Comparison of ENCODE assay signal across 8 mouse cellular contexts in the genomic region with DNA sequence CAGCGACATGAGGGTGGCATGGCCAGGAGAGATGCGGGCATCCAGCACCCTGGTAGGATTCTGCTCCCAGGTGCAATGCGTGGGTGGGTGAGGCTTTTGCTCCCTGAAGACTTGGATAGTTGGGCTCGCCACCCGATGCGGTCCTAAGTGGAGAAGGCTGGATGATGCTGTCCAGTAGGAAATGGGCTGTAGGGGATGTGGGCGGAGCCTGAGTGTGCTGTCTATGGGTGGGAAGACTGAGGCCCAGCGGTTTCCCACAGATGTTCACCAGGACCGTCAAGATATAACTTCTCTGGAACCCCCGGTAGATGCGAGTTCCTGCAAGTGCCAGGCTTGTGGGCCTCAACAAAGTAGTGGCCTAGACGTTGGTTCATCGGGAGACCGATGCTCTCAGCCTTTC. TPM values are rescaled to one million over a fixed set of nuclear protein-coding genes. Genes with fewer than 3 reads are reported as not detected.
A peak's percentile ranks its signal among the peaks of the same experiment; 100 is the strongest.
DNase-seq lines count a peak whose midpoint lies in the region; ATAC-seq and TF ChIP-seq lines count a peak whose summit lies in the region.

No protein-coding gene starts in this region.

- no peaks in the 10 kb centered on the region for H3K36me3 ChIP-seq in E14TG2a.4 (ENCODE audit: insufficient read depth, low read length)
- H3K36me3 ChIP-seq in forebrain, embryonic 16.5 days (ENCODE audit: control insufficient read depth, insufficient read depth), result no peaks in the 10 kb centered on the region
- no peaks in the 10 kb centered on the region for H3K36me3 ChIP-seq in liver, embryonic 15.5 days (replicated peaks)

- ATAC-seq in forebrain, embryonic 16.5 days, result no peak
- ATAC-seq in liver, embryonic 15.5 days (ENCODE audit: insufficient read depth), result 0 out of 2 replicates have a peak, but pooled peaks have one; percentile 36

- peaks cover 8% of the 10 kb centered on the region for H3K9me3 ChIP-seq in E14TG2a.4 (ENCODE audit: low read length)
- no peaks in the 10 kb centered on the region for H3K9me3 ChIP-seq in forebrain, embryonic 16.5 days (ENCODE audit: control insufficient read depth, low read length)
- H3K9me3 ChIP-seq in liver, embryonic 15.5 days (replicated peaks), result no peaks in the 10 kb centered on the region

- 58% methylated on average over 14 of the region's 14 CpGs for WGBS in forebrain, embryonic 16.5 days
- 49% methylated on average over 14 of the region's 14 CpGs for WGBS in liver, embryonic 15.5 days (ENCODE audit: insufficient replicate concordance)

- H3K4me3 ChIP-seq in gastrocnemius, adult 2 months, result peak overlapping the region; percentile 20; the same call in 1 of the 2 replicates
- peak overlapping the region; percentile 71 for H3K4me3 ChIP-seq in E14TG2a.4 (replicated peaks; ENCODE audit: low read length)
- H3K4me3 ChIP-seq in forebrain, embryonic 16.5 days (replicated peaks; ENCODE audit: low read length), result no peak overlapping the region
- H3K4me3 ChIP-seq in liver, embryonic 15.5 days (replicated peaks), result peak overlapping the region; percentile 27

- no peak for DNase-seq in gastrocnemius, adult 2 months
- no peak for DNase-seq in gastrocnemius, postnatal 36 days
- DNase-seq in spleen, adult 18-20 months, result no peak
- DNase-seq in adrenal gland, postnatal 25 days, result no peak
- no peak for DNase-seq in frontal cortex, postnatal 25 days (ENCODE audit: low spot score in 2 of 2)

- intact Hi-C loops in gastrocnemius, adult 2 months (cut with DNase I), result no loop called here
- intact Hi-C loops in gastrocnemius, postnatal 36 days (cut with DNase I), result no loop called here

- peak overlapping the region; percentile 28 for H3K4me2 ChIP-seq in forebrain, embryonic 16.5 days (ENCODE audit: low read length)
- peak overlapping the region; percentile 55 for H3K4me2 ChIP-seq in liver, embryonic 15.5 days

- H3K9ac ChIP-seq in forebrain, embryonic 16.5 days (replicated peaks; ENCODE audit: low read depth, low read length), result no peak overlapping the region
- H3K9ac ChIP-seq in liver, embryonic 15.5 days, result no peak overlapping the region

- H3K27ac ChIP-seq in gastrocnemius, adult 2 months, result no peak overlapping the region
- no peak overlapping the region for H3K27ac ChIP-seq in forebrain, embryonic 16.5 days (ENCODE audit: low read length)
- H3K27ac ChIP-seq in liver, embryonic 15.5 days (replicated peaks), result no peak overlapping the region

- peaks cover 31% of the 10 kb centered on the region for H3K27me3 ChIP-seq in E14TG2a.4 (ENCODE audit: insufficient read depth, low read length)
- no peaks in the 10 kb centered on the region for H3K27me3 ChIP-seq in forebrain, embryonic 16.5 days (replicated peaks; ENCODE audit: control insufficient read depth, insufficient read depth, low read length)
- peaks cover 20% of the 10 kb centered on the region for H3K27me3 ChIP-seq in liver, embryonic 15.5 days

- H3K4me1 ChIP-seq in E14TG2a.4 (replicated peaks; ENCODE audit: low read depth, low read length), result peaks cover 32% of the 10 kb centered on the region
- H3K4me1 ChIP-seq in forebrain, embryonic 16.5 days (replicated peaks; ENCODE audit: control insufficient read depth, insufficient read depth, low read length), result 0 out of 2 replicates have a peak, but pooled peaks cover 2% of the 10 kb centered on the region
- H3K4me1 ChIP-seq in liver, embryonic 15.5 days (replicated peaks), result peaks cover 15% of the 10 kb centered on the region

- TF ChIP-seq CTCF in gastrocnemius, adult 2 months (IDR thresholded peaks at IDR 0.05), result no peak
- TF ChIP-seq CTCF in E14TG2a.4 (conservative IDR thresholded peaks at IDR 0.05; ENCODE audit: low read length), result no peak

RNA-seq across cellular contexts. Expression of gene L3mbtl1, which starts 4.9 kb away (rescaled TPM):
- not detected for total RNA-seq in gastrocnemius, adult 2 months (2021)
- not detected for total RNA-seq in gastrocnemius, postnatal 36 days (2021)
- 0.96 and 2.1 TPM in 2 replicates for polyA plus RNA-seq in forebrain, embryonic 16.5 days (2015; fragmentation: Nextera tagmentation; extraction: Ambion mirVana)
- 0.02 and 0.06 TPM in 2 replicates for polyA plus RNA-seq in liver, embryonic 15.5 days (2015; fragmentation: Nextera tagmentation; extraction: Ambion mirVana)
- 0.24 TPM in 1 of 2 replicates, not detected in the other for total RNA-seq in adrenal gland, postnatal 25 days (2021)

RNA-seq across cellular contexts. Expression of gene Srsf6, which starts 16.9 kb away (rescaled TPM):
- total RNA-seq in gastrocnemius, adult 2 months (2021), result 10 to 100 TPM; 45.6 to 46.1 TPM
- total RNA-seq in gastrocnemius, postnatal 36 days (2021), result 10 to 100 TPM; 35.8 to 46.8 TPM
- 155 and 168 TPM in 2 replicates for polyA plus RNA-seq in forebrain, embryonic 16.5 days (2015; fragmentation: Nextera tagmentation; extraction: Ambion mirVana)
- 88.3 and 95.6 TPM in 2 replicates for polyA plus RNA-seq in liver, embryonic 15.5 days (2015; fragmentation: Nextera tagmentation; extraction: Ambion mirVana)
- total RNA-seq in adrenal gland, postnatal 25 days (2021), result 232 and 238 TPM in 2 replicates

RNA-seq across cellular contexts. Expression of gene Sgk2, which starts 38.9 kb away (rescaled TPM):
- not detected for total RNA-seq in gastrocnemius, adult 2 months (2021)
- total RNA-seq in gastrocnemius, postnatal 36 days (2021), result not detected
- not detected in 2 replicates for polyA plus RNA-seq in forebrain, embryonic 16.5 days (2015; fragmentation: Nextera tagmentation; extraction: Ambion mirVana)
- 5.4 and 5.8 TPM in 2 replicates for polyA plus RNA-seq in liver, embryonic 15.5 days (2015; fragmentation: Nextera tagmentation; extraction: Ambion mirVana)
- total RNA-seq in adrenal gland, postnatal 25 days (2021), result 1.6 and 1.8 TPM in 2 replicates
